Mouse (Mus musculus) T-helper 1 cell (primary cell): ENCODE data around the gene Klf1.

ENCODE experiments used
- in situ Hi-C: fragments of 300-600 bp; cut with MboI, MseI; formaldehyde crosslinking; loops from one replicate; pipeline ENCODE4 v1.15.1; 2025; ENCODE audit warnings: high pct_unique_total_duplicates

Klf1 gene

DNA sequence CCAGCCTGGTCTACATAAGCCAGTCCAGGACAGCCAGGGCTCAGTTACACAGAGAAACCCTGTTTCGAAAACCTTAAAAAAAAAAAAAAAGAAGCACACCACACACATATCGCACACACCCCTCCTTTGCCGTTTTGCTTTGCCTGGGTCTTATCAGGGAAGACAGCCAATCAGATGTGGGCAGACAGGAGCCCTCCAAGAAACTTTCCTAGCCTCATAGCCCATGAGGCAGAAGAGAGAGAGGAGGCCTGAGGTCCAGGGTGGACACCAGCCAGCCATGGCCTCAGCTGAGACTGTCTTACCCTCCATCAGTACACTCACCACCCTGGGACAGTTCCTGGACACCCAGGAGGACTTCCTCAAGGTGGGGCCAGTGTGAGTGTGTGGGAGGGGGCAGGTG is at the start of gene Klf1:
Gene Klf1, plus strand, starts transcription at position 177 of the 400 bp plus-strand sequence.
- in situ Hi-C loops, result no loop called here

DNA sequence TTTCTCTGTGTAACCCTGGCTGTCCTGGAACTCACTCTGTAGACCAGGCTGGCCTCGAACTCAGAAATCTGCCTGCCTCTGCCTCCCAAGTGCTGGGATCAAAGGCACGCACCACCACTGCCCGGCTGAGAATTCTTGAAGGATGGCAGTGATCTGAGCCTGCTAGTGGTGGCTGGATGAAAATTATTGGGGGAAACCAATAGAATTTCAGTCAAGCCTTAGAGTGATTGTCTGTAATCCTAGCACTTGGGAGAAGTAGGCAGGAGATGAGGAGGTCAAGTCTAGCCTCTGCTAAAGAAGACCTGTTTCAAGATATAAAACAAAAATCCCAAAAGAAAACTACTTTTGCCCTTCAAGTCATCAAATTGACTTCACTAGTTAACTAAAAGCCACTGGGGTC is 45.3 kb upstream of the Klf1 start:
- in situ Hi-C loops, result no loop called here

DNA sequence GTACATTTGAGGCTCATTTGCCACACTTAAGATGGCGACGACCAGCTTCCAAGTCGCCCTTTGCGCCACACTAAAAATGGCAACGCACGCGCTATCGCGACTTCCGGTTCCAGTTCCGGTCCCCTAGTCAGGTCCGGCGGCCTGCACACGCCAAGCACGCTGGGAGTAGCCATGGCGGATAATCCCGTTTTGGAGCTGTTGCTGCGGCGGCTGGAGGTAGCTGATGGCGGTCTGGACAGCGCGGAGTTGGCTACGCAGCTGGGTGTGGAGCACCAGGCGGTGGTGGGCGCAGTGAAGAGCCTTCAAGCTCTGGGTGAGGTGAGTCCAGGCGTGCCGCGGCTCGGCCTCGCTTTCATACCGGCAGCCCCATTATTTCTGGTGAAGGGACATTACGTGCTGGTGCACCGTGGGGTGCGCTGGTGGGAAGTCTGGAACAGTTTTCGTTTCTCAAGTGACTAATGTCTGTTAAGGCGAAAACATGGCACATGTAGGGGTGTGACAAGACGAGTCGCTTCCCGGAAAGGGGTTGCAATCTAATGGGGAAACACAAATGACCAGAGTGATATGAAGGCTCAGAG is 44.8 kb upstream of the Klf1 start, which contains the start of gene Farsa:
Gene Farsa, plus strand, starts transcription at position 126 of the 578 bp plus-strand sequence.
- in situ Hi-C loops, result no loop called here

DNA sequence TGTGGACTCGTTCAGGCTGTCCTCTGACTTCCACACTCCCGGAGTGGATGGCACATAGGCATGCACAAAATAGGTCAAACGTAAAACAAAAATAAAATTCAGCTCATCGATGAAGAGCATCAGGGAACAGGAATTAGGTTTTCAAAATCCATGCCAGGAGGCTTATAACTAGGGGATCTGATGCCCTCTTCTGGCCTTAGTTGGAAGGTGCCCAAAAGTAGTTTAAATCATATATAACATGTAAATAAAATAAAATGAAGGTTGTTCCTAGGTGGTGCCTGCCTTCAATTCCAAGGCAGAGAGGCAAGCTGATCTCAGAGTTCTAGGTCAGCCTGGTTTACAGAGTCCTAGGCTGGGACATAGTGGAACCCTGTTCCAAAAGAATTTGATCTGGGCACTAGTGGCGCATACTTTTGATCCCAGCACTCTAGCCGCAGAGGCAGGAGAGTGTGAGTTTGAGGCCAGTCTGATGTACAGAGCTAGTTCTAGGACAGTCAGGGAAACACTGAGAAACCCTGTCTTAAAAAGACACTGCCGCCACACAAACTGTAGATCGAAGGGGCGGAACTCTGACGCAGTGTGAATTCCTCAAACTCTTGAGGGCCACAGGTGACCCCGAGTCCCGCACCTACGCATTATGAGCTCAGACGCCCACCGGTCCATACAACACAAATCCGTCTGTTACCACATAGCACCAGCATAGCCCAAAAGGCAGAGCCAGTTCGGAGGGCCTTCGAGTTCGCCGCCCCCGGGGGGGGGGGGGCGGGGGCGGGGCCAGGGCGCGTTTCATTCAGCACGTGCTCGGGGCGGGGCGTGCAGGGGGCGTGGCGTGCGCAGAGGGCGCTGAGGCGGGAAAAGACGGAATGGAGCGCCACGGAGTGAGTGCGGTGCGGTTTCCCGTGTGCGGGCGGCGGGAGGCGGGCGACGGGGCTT is 30.1 kb upstream of the Klf1 start, which contains the start of gene Syce2:
Gene Syce2, plus strand, starts transcription at position 736 of the 933 bp plus-strand sequence.
- in situ Hi-C loops, result loop anchor here (5.0 kb wide), 1 partner anchor 36 kb away; the partner anchor contains the start of gene Dnase2a

DNA sequence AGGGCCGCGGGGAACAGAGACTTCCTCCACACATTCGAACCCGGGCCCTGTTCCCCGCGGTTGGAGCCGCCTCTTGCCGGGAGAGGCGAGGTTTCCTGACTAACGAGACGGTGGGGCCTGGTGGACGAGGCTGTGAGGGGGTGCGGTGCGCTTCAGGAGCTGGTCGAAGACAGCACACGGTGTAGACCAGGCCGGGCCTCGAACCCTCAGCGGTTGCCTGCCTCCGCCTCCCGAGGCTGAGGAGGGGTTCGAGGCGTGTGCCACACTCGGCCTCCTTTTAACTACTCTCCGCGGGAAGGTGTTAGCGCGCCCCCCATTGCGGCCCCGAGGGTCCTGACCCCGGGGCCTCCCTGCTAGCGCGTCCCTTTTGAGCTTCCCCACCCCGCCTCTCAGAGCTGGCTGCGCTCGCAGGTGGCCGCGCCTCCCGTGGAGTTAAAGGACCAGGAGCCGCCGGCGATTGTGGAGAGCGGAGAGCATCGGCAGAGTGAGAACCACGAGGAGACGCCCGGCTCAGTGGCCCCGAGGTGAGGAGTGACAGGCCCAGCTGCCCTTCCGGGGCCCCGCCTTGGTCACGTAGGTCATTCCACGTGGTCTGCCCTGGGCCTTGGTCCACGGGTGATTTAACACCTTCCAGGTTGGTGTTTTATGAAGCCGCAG is 29.3 kb upstream of the Klf1 start:
- in situ Hi-C loops, result loop anchor here (5.0 kb wide), 1 partner anchor 35 kb away; the partner anchor contains the start of gene Dnase2a

DNA sequence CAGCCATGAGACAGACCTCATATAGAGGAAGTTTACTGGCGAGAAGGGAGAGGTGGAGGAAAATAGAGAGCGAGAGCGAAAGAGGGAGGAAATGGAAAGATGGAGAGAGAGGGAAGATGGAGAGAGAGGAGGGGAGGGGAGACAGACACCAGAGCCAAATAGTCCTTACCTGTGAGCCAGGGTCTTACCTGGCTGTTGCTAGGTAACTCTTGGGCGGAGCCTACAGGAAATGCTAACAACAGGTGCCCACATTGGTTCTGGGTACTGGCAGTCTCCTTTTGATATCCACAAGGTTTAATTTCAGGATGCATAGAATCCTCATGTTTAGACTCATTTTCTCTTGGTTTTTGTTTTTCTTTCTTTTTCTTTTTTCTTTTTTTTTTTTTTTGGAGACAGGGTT is 28.7 kb upstream of the Klf1 start:
- in situ Hi-C loops, result loop anchor here (5.0 kb wide), 1 partner anchor 34 kb away; the partner anchor contains the start of gene Dnase2a

DNA sequence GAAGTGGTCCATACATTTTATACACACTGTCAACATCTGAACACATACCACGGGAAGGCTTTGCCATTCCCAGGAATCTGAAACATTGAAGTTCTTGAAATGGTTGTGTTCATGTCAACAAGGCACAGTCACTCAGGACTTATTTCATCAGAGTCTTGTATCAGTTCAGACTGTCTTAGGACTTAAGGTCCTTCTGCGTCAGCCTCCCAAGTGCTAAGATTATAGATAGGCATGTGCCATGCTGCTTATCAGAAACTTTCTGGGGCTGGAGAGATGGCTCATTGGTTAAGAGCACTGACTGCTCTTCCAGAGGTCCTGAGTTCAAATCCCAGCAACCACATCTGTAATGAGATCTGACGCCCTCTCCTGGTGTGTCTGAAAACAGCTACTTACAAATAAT is 27.4 kb upstream of the Klf1 start:
- in situ Hi-C loops, result loop anchor here (5.0 kb wide), 1 partner anchor 33 kb away; the partner anchor contains the start of gene Dnase2a

DNA sequence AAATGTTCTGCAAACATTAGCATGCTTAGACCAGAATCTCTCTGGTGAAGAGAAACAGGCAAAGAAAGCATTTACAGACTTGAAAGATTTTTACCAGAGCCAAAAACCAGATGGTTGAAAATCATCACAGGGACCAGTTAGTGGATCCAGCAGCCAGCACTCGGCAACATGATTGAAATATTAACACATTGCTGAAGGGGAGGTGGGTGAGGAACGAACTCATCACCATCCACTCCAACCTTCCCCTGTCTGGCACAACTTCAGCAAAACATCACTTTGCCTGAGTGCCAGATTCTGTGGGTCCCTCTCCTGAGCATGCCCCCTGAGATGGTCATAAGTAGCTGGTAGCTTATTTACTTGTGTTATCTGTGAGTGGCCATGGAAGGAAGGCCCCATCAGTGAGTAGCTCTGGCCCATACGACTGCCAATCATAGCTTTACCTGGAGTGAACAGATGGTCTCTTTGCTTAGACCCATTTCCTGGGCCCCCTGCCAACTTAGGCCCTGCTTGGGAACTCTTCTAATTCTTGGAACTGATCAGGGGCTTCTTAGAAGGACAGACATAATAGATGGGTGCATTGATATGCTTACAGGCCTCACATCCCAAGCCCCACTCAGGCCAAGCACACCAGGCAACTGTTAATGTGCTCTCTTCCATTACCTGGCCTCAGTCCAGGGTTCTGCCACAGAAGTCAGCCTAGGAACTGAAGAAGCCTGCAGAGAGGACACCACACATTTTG is 24.3 kb upstream of the Klf1 start:
- in situ Hi-C loops, result no loop called here

DNA sequence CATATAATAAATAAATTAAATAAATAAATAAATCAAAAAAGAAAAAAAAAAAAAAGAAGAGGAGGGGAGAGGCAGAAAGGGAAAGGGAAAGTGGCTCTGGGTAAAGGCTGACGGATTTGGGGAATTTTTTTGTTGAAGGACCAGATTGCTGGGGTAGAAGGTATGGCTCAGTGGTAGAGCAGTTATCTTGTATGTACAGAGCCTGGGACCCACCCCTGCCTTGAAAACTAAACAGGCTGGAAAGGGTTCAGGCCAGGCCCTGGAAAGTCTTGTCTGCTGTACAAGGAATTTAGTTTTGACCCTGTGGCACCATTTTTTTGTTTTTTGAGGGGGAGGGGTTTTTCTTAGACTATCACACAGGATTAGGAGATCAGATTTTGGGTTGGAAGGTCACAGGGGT is 22.8 kb upstream of the Klf1 start:
- in situ Hi-C loops, result no loop called here

DNA sequence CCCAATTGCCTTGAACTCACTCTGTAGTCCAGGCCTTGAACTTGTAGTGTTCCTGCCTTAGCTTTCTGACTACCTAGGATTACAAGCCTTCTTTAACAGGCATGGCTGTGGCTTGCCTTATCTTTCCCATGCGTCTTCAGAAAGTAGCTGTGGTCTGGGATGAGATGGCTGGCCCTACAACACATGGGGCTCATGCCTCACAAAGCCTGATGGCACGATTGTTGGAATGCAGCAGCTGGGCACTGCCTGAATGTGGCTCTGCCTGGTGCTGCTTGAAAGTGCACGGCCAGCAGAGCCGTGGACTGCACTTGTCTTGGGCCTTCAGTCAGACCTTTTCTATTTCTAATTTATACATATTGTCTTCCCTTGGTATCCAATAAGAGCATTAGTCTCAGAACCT is 17.0 kb upstream of the Klf1 start:
- in situ Hi-C loops, result no loop called here

DNA sequence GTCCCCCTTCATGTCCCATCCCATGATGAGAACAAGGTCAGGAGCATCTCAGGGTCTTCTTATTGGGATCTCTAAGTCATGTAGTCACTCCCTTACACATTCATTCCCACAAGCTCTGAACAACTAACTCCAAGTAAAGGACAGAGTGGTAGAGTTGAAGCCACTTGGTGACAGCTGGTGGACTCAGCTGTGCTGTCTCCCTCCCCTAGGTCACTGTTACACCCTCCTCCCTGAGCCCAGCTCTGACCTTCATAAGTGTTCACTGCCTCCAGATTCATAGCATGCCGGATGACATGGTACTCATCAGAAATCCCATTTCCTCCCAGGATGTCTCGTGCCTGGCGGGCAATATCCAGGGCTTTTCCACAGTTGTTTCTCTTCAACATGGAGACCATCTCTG is 13.4 kb upstream of the Klf1 start:
- in situ Hi-C loops, result no loop called here

DNA sequence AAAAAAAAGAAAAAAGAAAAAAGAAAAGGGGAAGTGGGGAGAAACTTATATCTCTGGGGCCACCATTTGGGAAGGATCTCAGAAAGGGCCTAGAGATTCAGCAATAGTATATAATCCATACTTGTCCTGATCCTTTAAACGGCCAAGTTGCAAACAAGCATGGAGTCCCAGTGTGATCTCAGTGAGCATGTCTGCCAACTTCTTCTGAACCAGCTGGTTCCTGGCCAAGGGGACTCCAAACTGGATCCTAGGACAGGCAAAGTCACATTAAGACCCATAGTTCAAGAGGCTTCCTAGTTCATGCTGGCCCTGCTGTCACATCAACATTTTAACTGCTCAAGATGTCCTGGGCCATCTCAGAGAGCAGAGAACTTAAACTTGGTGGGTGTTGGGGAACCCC is 12.6 kb upstream of the Klf1 start:
- in situ Hi-C loops, result no loop called here

DNA sequence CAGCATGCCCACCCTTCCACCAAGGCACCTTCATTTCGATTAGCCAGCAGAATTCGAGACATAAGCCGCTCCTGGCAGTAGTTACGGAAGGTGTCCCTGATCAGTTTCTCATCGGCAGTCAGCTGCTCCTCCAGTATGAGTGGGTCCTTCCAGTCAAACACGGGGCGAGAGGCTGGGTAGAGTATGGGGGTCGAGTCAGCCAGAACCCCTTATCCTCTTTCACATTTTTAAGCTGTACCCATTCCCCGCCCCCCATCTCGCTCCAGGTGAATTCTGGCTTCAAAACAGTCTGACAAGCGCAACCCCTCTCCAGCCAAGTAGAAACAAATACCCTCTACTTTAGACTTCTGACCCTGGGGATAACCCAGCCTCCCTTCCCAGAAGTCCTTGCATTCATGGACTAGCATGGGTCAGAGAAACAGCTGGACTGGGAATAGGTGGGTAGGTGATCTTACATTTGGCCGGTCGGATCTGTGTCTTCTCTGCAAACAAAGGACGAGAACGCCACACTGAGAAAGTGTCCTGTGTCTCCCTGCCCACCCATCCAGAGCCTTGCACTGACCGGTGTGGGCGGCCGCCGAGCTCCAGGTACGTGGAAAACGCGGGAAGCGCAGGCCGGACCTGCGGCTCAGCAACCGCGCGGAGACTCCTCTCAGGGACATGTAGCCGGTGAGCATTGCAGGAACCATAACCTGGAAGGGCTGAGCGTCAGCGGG is 8.6 kb upstream of the Klf1 start:
- in situ Hi-C loops, result no loop called here

DNA sequence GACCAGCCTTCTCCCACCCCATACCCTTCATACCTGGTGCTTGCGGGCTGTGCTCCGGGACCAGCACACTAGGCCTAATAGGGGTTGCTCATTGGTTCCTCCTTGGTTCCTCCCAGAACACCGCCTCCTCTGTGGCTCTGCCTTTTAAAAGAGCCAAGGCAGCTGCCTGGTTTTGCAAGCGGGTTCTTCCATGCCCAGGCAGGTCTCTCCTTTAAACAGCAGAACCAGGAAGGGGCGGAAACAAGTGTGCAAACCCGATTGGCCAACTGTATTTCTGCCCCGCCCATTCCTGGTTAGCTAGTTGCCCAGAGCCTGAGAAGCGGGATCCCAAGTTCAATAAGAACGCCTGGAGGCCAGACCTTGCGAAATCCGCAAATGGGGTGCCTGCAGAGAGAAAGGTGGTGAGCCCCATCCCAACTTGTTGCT is 8.0 kb upstream of the Klf1 start, which contains the start of gene Gcdh:
Gene Gcdh, minus strand, starts transcription at position 213 of the 426 bp plus-strand sequence.
- in situ Hi-C loops, result no loop called here

DNA sequence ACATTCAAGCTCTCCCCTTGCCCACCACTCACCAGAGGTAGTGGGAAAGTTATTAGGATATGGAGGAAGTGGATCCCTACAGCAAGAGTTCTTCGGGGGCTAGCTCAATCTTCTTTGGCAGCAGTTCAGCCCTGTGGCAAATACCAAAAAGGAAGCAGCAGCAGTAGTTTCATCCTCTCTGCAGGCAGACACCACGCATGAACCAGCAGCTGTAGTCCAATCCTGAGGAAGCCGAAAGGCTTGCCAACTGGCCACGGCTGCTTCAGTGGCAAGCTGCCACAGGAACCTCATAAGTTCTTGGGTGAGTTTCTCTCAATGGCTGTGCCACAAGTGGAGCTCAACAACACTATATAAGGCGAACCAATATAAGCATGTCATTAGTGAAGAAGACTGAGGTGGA is 5.8 kb upstream of the Klf1 start:
- in situ Hi-C loops, result no loop called here

DNA sequence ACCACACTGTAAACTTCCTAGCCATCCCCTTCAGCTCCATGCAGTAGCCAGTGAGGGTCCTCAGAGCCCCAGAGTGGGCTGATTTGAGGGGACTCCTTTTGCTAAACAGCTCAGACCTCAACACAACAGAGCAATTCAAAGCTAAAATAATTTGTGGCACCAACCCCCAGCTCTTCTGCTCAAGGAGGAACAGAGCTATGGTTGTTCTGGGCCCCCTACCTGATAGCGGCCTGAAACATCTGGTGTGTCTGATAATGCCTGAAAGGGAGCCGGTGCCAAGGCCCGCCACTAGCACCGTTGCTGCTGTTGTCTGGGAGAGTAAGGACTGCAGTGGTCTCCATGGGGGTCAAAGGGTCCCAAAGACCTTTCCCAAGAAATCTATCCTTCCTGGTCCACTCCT is 657 bp upstream of the Klf1 start:
- in situ Hi-C loops, result no loop called here

DNA sequence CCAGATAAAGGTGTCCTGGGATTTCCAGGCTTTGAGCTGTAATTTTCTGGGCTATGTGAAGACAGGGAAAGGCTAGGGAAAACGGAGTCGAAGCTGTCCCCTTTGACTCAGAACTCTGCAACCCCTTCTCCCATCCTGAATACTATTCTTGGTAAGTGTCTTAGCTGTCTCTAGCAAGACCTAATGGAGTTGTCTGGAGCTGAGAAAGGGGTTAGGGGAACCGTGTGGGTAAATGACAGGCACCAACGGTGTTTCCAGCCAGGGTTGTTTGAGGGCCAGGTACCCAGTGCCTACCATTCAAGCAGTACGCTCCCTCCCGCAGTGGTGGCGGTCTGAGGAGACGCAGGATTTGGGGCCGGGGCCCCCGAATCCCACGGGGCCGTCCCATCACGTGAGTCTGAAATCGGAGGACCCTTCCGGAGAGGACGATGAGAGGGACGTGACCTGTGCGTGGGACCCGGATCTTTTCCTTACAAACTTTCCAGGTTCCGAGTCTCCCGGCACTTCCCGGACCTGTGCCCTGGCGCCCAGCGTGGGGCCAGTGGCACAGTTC is 715 bp downstream of the Klf1 start:
- in situ Hi-C loops, result no loop called here

DNA sequence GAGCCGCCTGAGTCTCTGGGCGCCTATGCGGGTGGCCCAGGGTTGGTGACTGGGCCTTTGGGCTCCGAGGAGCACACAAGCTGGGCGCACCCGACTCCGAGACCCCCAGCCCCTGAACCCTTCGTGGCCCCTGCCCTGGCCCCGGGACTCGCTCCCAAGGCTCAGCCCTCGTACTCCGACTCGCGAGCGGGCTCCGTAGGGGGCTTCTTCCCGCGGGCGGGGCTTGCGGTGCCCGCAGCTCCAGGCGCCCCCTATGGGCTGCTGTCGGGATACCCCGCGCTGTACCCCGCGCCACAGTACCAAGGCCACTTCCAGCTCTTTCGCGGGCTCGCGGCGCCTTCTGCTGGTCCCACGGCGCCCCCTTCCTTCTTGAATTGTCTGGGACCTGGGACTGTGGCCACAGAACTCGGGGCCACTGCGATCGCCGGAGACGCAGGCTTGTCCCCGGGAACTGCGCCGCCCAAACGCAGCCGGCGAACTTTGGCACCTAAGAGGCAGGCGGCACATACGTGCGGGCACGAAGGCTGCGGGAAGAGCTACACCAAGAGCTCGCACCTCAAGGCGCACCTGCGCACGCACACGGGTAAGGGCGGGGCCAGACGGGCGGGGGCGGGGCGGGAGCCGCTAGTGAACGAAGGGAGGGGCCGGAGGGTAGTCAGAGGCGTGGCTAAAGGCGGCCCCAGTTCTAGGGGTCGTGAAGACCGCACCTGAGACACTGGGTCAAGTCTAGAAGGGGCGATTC is 1.4 kb downstream of the Klf1 start:
- in situ Hi-C loops, result no loop called here

DNA sequence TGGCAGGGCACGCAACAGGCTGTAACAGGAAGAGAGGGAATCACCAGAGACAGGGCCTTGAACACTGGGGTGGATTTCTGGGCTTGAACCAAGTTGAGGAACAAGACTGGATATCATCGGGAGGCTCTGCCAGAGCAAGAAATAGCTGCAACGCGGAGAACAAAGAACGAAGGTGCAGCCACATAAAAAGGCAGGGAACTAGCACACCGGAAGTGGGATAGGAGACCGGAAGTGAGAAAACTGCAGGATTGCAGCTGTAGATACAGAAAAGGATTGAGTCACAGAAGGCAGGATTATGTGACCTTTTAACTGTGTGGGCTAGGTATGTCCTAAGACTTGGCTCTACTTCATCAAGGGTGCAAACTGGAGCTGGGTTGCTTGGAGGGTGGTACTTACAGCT is 2.6 kb downstream of the Klf1 start:
- in situ Hi-C loops, result no loop called here

DNA sequence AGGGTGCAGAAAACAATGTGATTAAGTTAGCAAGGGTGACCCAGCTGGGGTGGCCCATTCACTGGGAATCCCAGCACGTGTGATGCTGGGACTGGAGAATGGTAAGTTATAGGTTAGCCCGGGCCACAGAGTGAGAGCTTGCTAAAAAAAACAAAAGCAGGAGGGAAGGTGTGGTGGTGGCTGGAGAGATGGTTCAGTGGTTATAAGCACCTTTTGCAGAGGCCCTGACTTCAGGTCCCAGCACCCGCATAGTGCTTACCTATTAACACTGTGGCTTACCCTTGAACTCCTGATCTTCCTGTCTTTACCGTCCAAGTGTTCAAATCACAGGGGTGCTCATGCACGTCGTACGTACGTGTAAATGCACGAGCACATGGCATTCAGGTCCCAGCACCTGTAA is 5.3 kb downstream of the Klf1 start:
- in situ Hi-C loops, result loop anchor here (5.0 kb wide), 1 partner anchor 35 kb away; the partner anchor contains the start of gene Syce2
